Mouse (Mus musculus): ENCODE results near the gene Nt5c. TPM values are rescaled to one million over a fixed set of nuclear protein-coding genes. Genes with fewer than 3 reads are reported as not detected.
"Not testable (repeated sequence)": the region's sequence is repeated elsewhere in the genome, so short reads cannot be mapped to it uniquely, and the experiment has no call there.

The Nt5c gene
- polyA plus RNA-seq, 1 experiment: 109 TPM

DNA sequence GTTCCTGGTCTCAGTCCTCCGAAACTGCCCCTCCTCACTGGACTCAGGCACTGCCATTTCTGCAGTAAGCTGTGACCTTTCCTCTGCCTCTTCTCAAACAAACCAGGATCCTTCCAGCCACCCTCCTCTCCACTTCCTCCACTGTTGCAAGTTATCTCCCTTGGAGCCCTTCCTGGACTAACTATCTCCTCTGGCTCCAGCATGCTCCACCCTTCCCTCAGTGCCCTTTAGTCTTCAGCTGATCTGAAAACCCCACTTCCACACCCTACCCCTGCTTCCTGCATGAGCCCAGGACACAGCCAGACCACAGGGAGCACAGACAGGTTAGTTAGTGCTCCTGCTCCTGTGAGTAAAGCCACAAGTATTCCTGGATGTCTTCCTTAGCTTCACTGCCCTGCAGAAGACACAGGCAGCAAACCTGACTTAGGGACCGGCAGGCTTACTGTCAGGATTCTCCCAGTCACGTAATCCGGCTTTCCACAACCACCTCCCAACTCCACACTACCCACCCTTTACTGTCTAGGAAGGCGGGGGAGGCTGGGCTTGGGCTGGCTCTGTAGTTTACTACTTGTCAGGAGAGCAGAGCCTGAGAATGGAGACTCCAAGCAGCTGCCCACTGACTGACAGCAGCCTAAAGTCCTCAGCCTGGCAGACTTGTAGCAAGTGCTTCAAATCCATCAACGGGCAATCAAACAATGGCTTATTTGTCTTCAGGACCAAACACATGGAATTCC lies 18.3 kb upstream of the Nt5c start:
- no peaks in the 10 kb centered on the region for H3K27me3 ChIP-seq (ENCODE audit: control insufficient read depth, insufficient read depth, insufficient read length)

DNA sequence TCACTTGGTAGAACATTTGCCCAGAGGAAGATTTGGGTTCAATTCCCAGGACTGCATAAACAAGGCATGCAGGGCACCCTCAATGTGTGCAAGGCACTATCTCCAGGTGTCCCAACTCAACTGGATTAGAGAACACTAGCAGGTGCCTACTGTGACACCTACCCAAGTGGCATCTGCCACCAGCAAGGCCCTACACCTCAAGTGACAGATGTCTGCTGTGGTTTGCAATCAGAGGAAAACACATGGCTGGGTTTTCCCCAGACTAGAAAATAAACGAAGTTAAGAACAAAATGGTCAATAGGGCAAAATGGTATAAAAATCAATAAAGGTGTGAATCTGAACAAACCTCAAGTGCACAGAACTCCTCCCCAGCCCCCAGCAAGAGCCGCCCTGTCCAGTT lies 16.4 kb upstream of the Nt5c start:
- H3K36me3 ChIP-seq (ENCODE audit: control insufficient read depth, insufficient read depth): peaks cover 32% of the 10 kb centered on the region
- H3K4me3 ChIP-seq (ENCODE audit: insufficient read depth, poor library complexity, severe bottlenecking): no peak overlapping the region
- no peaks in the 10 kb centered on the region for H3K27me3 ChIP-seq (ENCODE audit: control insufficient read depth, insufficient read depth, insufficient read length)
- TF ChIP-seq FOSL1 (IDR thresholded peaks at IDR 0.05; ENCODE audit: insufficient read depth, low read length, poor library complexity, severe bottlenecking): no peak
- TF ChIP-seq MAX (IDR thresholded peaks at IDR 0.05): no peak
- H3ac ChIP-seq (ENCODE audit: control insufficient read depth, insufficient read length, low read depth): no peak overlapping the region
- peaks cover 100% of the 10 kb centered on the region for H3K79me2 ChIP-seq (ENCODE audit: control insufficient read depth, insufficient read depth)
- peaks cover 96% of the 10 kb centered on the region for H3K79me3 ChIP-seq (ENCODE audit: low read depth)

More for the DNA sequence above, 18.3 kb upstream of the Nt5c start:
- H3K4me3 ChIP-seq (ENCODE audit: insufficient read depth, poor library complexity, severe bottlenecking): no peak overlapping the region
- peaks cover 94% of the 10 kb centered on the region for H3K79me2 ChIP-seq (ENCODE audit: control insufficient read depth, insufficient read depth)
- TF ChIP-seq CTCF (IDR thresholded peaks at IDR 0.05; ENCODE audit: control insufficient read depth, insufficient read depth, insufficient read length) (no peak), MYOG (IDR thresholded peaks at IDR 0.05; ENCODE audit: control insufficient read depth, extremely low read depth, insufficient read length) (no peak), USF1 (IDR thresholded peaks at IDR 0.05; ENCODE audit: low read depth) (no peak), MYOD1 (IDR thresholded peaks at IDR 0.05; ENCODE audit: control insufficient read depth, insufficient read length, low read depth) (no peak), FOSL1 (IDR thresholded peaks at IDR 0.05; ENCODE audit: insufficient read depth, low read length, poor library complexity, severe bottlenecking) (no peak), CEBPB (IDR thresholded peaks at IDR 0.05; ENCODE audit: low read depth) (no peak), MAX (IDR thresholded peaks at IDR 0.05) (no peak)
- H3K79me3 ChIP-seq (ENCODE audit: low read depth): peaks cover 89% of the 10 kb centered on the region
- H3ac ChIP-seq (ENCODE audit: control insufficient read depth, insufficient read length, low read depth): no peak overlapping the region
- H3K36me3 ChIP-seq (ENCODE audit: control insufficient read depth, insufficient read depth): peaks cover 24% of the 10 kb centered on the region

DNA sequence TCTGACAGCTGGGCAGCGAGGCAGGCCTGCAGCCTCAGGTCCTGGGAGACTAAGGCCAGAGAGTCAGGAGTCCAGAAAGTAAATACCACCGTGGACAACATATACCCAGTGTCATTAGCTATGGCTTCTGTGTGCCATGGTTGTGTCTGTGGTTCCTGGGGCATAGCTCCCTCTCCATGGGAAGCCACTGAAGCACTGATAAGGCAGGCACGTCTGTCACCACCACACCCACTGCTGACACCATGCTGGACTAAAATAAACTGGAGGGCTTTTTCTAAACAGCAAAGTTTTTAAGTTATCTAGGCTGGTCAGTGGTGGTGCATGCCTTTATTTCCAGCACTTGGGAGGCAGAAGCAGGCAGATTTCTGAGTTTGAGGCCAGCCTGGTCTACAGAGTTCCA lies 14.9 kb upstream of the Nt5c start:
- peaks cover 35% of the 10 kb centered on the region for H3K36me3 ChIP-seq (ENCODE audit: control insufficient read depth, insufficient read depth)
- no peaks in the 10 kb centered on the region for H3K27me3 ChIP-seq (ENCODE audit: control insufficient read depth, insufficient read depth, insufficient read length)
- TF ChIP-seq MAX (IDR thresholded peaks at IDR 0.05) (no peak), MYOG (IDR thresholded peaks at IDR 0.05; ENCODE audit: control insufficient read depth, extremely low read depth, insufficient read length) (no peak), CTCF (IDR thresholded peaks at IDR 0.05; ENCODE audit: control insufficient read depth, insufficient read depth, insufficient read length) (no peak), USF1 (IDR thresholded peaks at IDR 0.05; ENCODE audit: low read depth) (no peak), MYOD1 (IDR thresholded peaks at IDR 0.05; ENCODE audit: control insufficient read depth, insufficient read length, low read depth) (no peak), CEBPB (IDR thresholded peaks at IDR 0.05; ENCODE audit: low read depth) (no peak), FOSL1 (IDR thresholded peaks at IDR 0.05; ENCODE audit: insufficient read depth, low read length, poor library complexity, severe bottlenecking) (no peak)
- H3K79me3 ChIP-seq (ENCODE audit: low read depth): peaks cover 84% of the 10 kb centered on the region
- no peak overlapping the region for H3ac ChIP-seq (ENCODE audit: control insufficient read depth, insufficient read length, low read depth)
- peaks cover 92% of the 10 kb centered on the region for H3K79me2 ChIP-seq (ENCODE audit: control insufficient read depth, insufficient read depth)
- no peak overlapping the region for H3K4me3 ChIP-seq (ENCODE audit: insufficient read depth, poor library complexity, severe bottlenecking)

DNA sequence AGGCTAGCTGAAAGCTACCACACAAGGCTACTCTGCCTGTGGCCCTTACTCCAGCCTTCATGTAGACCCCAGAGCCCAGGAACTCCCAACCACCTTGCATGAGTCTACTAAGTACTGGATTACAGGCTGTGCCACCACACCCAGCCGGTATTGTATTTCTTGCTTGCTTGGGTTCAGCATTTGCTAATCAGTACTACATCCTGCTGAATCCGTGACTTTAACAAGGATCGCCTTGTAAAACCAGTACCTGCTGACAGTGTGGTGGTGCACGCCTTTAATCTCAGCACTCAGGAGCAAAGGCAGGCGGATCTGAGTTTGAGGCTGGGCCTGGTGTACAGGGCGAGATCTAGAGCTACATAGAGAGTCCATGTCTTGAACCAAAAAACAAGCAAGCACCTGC lies 11.0 kb upstream of the Nt5c start:
- Histone ChIP-seq H3K4me3 (ENCODE audit: insufficient read depth, poor library complexity, severe bottlenecking) (no peak overlapping the region), H3K79me2 (ENCODE audit: control insufficient read depth, insufficient read depth) (peaks cover 53% of the 10 kb centered on the region), H3ac (ENCODE audit: control insufficient read depth, insufficient read length, low read depth) (no peak overlapping the region), H3K79me3 (ENCODE audit: low read depth) (peaks cover 48% of the 10 kb centered on the region), H3K27me3 (ENCODE audit: control insufficient read depth, insufficient read depth, insufficient read length) (no peaks in the 10 kb centered on the region), H3K36me3 (ENCODE audit: control insufficient read depth, insufficient read depth) (peaks cover 74% of the 10 kb centered on the region)
- no peak for TF ChIP-seq MYOD1 (IDR thresholded peaks at IDR 0.05; ENCODE audit: control insufficient read depth, insufficient read length, low read depth)
- TF ChIP-seq USF1 (IDR thresholded peaks at IDR 0.05; ENCODE audit: low read depth): no peak
- no peak for TF ChIP-seq FOSL1 (IDR thresholded peaks at IDR 0.05; ENCODE audit: insufficient read depth, low read length, poor library complexity, severe bottlenecking)
- TF ChIP-seq MYOG (IDR thresholded peaks at IDR 0.05; ENCODE audit: control insufficient read depth, extremely low read depth, insufficient read length): no peak
- no peak for TF ChIP-seq CTCF (IDR thresholded peaks at IDR 0.05; ENCODE audit: control insufficient read depth, insufficient read depth, insufficient read length)
- no peak for TF ChIP-seq CEBPB (IDR thresholded peaks at IDR 0.05; ENCODE audit: low read depth)
- TF ChIP-seq MAX (IDR thresholded peaks at IDR 0.05): no peak

DNA sequence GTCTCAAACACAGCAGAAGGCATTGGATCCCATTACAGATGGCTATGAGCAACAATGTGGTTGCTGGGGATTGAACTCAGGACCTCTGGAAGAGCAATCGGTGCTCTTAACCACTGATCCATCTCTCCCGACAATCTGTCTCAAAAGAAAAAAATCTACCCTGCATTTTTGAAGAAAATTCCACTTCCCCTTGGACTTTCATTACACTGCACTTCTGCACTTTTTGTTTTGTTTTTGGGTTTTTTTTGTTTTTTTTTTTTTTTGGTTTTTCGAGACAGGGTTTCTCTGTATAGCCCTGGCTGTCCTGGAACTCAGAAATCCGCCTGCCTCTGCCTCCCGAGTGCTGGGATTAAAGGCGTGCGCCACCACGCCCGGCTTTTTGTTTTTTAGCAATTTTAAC lies 4.9 kb upstream of the Nt5c start:
- H3K79me2 ChIP-seq (ENCODE audit: control insufficient read depth, insufficient read depth); H3K27me3 ChIP-seq (ENCODE audit: control insufficient read depth, insufficient read depth, insufficient read length); H3K79me3 ChIP-seq (ENCODE audit: low read depth); H3K4me3 ChIP-seq (ENCODE audit: insufficient read depth, poor library complexity, severe bottlenecking); H3ac ChIP-seq (ENCODE audit: control insufficient read depth, insufficient read length, low read depth): not testable (repeated sequence)
- peaks cover 43% of the 10 kb centered on the region for H3K36me3 ChIP-seq (ENCODE audit: control insufficient read depth, insufficient read depth)

DNA sequence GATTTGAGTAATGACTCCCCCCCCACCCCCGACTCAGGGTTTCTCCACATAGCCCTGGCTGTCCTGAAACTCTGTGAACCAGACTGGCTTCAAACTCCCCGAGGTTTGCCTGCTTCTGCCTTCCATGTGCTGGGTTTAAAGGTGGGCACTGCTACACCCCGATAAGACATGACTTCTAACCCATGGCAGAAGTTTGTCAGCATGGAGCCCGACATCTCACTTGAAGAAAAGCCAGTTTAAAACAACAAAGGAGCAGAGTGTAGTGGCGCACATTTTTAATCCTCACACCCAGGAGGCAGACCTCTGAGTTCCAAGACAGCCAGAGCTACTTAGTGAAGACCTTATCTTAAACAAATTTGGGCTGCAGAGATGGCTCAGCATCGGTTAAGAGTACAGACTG lies 725 bp upstream of the Nt5c start:
- peaks cover 10% of the 10 kb centered on the region for H3K79me3 ChIP-seq (ENCODE audit: low read depth)
- H3K27me3 ChIP-seq (ENCODE audit: control insufficient read depth, insufficient read depth, insufficient read length): no peaks in the 10 kb centered on the region
- no peak for TF ChIP-seq CEBPB (IDR thresholded peaks at IDR 0.05; ENCODE audit: low read depth)
- no peak for TF ChIP-seq CTCF (IDR thresholded peaks at IDR 0.05; ENCODE audit: control insufficient read depth, insufficient read depth, insufficient read length)
- no peak for TF ChIP-seq MYOG (IDR thresholded peaks at IDR 0.05; ENCODE audit: control insufficient read depth, extremely low read depth, insufficient read length)
- H3K4me3 ChIP-seq (ENCODE audit: insufficient read depth, poor library complexity, severe bottlenecking): peak overlapping the region; percentile 91
- peaks cover 25% of the 10 kb centered on the region for H3K79me2 ChIP-seq (ENCODE audit: control insufficient read depth, insufficient read depth)
- peak overlapping the region; percentile 73 for H3ac ChIP-seq (ENCODE audit: control insufficient read depth, insufficient read length, low read depth)
- H3K36me3 ChIP-seq (ENCODE audit: control insufficient read depth, insufficient read depth): peaks cover 17% of the 10 kb centered on the region
